Mouse (Mus musculus) brain, embryonic 14.5 days (tissue): ENCODE results near the gene Slc4a8. TPM values are rescaled to one million over a fixed set of nuclear protein-coding genes. Genes with fewer than 3 reads are reported as not detected.

Source experiments
- DNase-seq: peaks from one replicate; pipeline ENCODE4 v3.0.0-alpha.2; 2011; ENCODE audit warnings: low read depth
- CTCF ChIP-seq: fragments of 200-500 bp; IDR thresholded peaks from 2 replicates; pipeline ENCODE4 v1.5.1; 2012; ENCODE audit warnings: inconsistent platforms, mild to moderate bottlenecking, moderate library complexity, borderline replicate concordance; ENCODE audit not compliant: insufficient read depth, insufficient read length; ENCODE audit errors: extremely low read depth
- POLR2A ChIP-seq: fragments of 200-500 bp; IDR thresholded peaks from 2 replicates; pipeline ENCODE4 v1.6.1; 2012; ENCODE audit warnings: mild to moderate bottlenecking, inconsistent platforms, borderline replicate concordance; ENCODE audit not compliant: poor library complexity, insufficient read depth, insufficient read length, severe bottlenecking; ENCODE audit errors: extremely low read depth
- polyA plus RNA-seq: library from polyadenylated mRNA; depleted of rRNA; stranded (reverse); fragments of >200 nt; gene quantifications from 2 replicates; pipeline ENCODE4 v1.2.3, GENCODE M21; 2012; rRNA removed

Gene Slc4a8
- polyA plus RNA-seq, result 23.8 and 31.3 TPM in 2 replicates

DNA sequence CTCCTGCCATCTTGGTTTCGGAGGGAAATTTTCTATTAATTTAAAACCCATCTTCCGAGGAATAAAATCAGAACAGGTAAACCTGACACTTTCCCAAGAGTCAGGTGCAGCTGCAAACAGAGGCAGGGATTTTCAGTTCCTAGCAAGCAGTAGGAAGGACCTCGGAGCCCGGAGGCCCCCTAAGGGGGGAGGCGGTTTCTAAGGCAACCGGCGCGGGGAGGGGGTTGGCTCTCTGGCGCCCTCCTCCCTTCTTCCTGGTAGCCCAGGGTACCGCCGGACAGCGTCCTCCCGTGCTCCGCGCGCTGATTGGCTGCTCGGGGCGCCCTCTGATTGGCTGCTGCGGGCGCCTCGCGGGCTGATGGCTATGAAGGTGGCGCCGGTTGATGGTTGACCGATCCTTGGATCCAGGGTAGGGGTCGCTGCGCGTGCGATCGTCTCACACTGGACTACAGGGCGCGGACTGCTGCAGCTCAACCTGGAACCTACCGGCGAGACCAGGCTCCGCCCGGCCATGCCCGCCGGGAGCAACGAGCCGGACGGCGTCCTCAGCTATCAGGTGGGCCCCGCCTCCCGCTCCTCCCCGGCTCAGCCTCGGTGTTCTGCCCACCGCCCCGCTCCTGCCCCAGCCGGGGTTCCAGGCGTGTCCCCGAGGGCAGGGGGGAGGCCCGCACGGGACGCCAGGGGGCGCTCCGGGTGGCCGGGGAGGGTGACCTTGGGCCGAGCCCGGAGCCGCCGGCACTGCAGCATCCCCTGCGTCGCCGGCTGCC is at the start of gene Slc4a8:
TSS of gene Slc4a8 (plus strand) at position 329 of the 767 bp plus-strand sequence.
- TF ChIP-seq POLR2A (peak; percentile 47; the same call in 1 of the 2 replicates), CTCF (peak; percentile 81)

DNA sequence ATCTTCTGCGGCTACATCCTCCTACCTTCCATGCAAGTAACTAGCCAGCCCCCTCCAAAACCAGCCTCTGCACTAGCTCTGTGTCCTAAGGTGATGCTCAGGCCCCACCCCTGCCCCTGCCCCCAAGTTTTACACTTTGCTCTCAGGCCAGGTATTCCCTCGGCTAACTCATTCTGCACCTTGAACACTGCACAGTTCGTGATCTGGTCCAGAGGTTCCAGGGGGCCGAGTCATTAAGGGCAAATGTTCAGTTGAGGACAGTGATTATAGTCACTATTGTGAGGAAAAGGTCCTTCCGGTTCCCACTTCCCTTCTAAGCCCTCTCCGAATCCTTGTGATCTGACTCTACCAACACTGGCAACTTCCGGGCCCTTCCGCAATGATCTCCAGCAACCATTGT is 47.1 kb upstream of the Slc4a8 start:
- TF ChIP-seq POLR2A, result no peak
- no peak for TF ChIP-seq CTCF
- no peak for DNase-seq

More for the DNA sequence above, at the start of gene Slc4a8:
- peak; percentile 98 for DNase-seq

DNA sequence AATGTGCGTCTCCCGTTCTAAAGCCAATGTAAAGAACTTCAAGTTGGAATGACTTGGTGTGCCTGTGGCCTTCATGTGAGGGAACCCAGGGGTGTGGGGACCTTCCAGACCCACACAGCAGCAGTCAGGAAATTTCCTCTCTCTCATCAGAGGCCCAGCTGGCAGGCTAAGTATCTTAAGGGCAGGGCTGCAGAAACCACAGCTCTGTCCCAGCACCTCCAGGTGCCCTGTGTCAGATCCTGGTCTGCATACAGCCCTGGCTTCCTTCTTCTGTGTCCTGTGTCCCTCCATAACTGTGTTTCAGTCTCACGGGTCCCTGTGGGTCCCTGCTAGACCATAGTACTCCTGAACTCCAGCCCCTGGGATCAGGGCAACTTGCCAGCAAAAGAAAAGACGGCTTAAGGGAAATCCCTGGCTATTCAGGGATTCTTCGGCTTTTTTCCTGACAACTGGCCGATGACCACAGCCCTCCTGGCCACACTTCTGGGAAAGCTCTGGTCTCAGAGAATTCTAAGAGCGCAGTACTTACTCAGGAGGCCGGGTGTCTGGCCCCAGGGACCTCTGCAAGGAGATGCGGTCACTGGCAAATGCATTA is 46.1 kb upstream of the Slc4a8 start:
- DNase-seq, result no peak
- TF ChIP-seq CTCF, result no peak
- no peak for TF ChIP-seq POLR2A

DNA sequence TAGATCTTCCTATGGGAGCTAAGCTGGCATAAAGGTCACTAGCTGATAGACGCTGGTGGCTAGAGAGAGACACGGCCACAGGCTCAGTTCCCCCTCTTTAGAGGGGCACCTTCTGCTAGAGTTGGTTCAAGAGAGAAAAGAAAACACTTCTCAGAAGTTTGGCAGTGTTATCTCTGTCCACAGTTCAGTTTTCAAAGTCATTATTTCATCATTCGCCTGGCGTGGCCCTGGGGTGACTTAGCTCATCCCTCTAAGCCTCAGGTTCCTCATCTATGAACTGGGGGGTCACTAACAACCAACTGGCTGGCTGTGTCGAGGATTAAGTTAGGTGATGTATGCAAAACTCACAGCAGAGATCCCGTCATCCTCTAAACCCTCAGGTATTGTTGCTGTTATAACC is 43.6 kb upstream of the Slc4a8 start:
- TF ChIP-seq CTCF (no peak), POLR2A (no peak)
- no peak for DNase-seq

DNA sequence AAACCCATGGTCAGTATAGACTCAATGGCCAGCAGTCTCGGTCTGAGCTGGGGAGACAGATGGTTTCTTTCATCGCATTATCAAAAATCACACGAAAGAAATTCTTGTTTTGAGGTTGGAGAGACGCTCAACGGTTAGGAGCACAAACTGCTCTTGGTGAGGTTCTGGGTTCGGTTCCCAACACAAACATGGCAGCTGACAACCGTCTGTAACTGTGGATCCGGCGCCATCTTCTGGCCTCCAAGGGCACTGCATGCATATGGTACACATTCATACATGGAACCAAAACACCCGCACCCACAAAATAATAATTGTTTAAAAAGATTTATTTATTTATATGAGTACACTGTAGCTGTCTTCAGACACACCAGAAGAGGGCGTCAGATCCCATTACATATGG is 43.0 kb upstream of the Slc4a8 start:
- DNase-seq, result no peak
- TF ChIP-seq CTCF, result 0 out of 2 replicates have a peak, but pooled peaks have one; percentile 10
- TF ChIP-seq POLR2A, result no peak

DNA sequence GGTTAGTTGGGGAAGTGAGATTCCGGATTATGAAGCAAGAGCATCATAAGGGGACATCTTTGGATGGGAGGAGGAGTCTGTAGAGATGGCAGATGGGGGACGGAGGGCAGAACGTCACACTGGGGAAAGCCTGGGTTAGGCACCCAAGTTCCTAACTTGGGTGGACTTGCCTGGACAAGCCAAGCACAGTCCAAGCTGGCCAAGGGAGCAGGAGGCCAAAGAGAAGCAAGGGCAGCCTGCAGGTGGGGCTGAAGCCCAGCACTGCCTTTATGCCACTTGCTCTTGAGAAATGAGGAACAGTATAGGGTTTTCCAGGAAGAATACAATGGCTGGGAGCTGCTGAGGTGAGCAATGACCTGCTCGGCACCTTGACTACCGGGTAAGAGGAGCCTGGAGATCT is 42.3 kb upstream of the Slc4a8 start:
- no peak for TF ChIP-seq CTCF
- TF ChIP-seq POLR2A, result no peak
- no peak for DNase-seq

DNA sequence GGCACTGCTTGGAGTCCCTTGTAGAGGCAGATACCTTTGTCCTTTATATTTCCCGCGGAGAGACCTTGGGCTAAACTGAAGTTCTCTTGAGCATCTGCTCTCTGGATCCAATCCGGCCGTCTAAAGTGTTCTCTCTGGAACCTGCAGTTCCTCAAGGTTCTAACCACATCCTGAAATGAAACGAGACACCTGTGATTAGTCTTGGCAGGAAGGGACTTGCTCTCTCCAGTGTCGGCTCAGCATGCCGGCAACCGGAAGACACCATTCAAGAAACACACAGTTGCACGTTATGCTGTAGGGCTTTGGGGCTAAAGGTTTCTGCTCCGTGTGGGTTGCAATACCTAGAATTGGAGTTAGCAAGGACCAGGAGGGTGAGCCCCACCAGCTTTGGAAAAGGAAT is 41.5 kb upstream of the Slc4a8 start:
- no peak for TF ChIP-seq POLR2A
- no peak for TF ChIP-seq CTCF
- no peak for DNase-seq

DNA sequence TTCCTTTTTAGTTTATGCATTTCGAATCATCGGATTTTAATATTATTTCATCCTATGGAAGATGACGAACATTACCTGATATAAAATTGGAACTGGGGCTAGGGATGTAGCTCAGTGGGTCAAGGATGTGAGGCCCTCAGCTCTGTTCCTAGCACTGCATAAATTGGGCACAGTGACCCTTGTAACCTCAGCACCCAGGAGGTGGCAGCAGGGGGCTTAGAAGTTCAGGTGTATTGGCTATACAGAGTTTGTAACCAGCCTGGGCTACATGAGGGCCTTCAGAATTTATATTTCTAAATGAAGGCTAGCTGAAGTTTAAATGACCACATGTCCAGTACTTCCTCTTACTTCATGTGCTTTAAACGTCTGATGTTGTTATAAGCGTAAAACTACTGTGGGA is 40.1 kb upstream of the Slc4a8 start:
- TF ChIP-seq POLR2A (no peak), CTCF (no peak)
- no peak for DNase-seq

DNA sequence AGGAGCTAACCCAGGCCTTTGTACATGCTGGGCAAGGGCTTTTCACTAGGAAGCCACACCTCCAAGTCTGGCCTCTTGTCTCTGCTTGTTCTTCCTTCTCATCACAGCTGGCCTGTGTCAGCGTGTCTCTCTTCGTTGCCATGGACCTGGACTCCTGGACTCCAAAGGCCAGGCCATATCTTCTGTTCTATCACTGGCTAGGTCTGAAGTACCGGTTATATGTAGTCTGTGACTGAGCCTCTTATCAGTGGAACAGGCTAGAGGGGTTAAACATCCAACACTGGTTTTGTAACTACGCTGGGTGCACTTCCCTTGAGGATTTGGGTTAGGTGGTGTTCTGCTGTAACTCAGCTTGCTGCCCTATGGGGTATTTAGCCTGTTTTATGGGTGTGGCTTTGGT is 39.5 kb upstream of the Slc4a8 start:
- no peak for DNase-seq
- TF ChIP-seq CTCF, result no peak
- TF ChIP-seq POLR2A, result no peak

DNA sequence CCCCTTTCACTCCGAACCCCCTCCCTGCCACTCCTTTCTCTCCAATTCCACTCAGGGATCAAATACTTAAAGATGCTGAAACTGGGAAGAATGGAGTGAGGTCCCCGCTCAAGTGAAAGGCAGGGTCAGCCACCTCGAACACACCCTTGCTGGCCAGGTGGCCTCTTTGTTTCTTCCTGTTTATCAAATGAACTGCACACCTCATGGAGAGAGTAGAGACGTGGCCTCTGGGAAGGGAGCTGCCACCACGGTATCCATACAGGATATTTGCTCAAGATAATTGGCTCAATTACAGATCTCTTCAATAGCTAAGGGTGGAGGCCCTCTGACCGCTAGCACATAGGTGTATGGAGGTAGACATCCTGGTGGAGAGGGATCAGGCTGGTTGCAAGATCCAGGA is 39.0 kb upstream of the Slc4a8 start:
- TF ChIP-seq POLR2A (no peak), CTCF (no peak)
- no peak for DNase-seq

DNA sequence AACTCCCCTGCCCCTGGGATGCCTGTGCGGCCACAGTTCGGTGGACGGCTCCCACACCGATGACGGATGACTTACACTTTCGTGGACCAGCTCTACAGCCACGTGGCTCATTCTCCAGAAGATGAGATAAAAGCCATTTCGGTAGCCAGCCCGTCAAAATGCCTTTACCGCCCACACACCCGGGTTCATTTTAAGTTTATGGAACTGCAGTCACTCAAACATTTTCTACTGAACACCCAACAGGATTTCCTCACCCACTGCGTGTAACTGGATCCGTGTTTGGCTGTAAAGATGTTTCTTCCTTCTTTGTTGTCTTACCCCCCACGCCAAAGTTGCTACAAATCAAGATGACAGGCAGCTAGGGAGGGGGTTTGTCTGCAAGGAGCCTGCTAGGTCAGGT is 38.0 kb upstream of the Slc4a8 start:
- TF ChIP-seq CTCF (no peak), POLR2A (no peak)

DNA sequence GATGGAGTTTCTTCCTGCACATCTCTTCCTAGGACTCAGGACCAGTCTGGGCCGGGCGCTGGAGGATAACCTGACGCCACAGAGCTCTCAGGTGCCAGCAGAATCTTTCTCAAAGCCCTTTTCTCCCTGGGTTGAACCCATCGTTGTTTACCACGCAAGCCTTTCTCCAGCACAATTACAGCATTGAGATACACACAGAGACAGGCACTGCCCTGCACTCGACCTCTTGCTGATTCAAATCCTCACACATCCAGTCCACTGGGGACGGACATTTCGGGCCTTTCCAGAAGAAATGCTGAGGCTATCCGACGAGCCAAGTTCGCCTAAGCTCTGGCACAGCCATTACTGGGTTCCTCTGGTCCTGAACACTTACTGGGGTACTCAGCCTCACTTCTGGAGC is 34.8 kb upstream of the Slc4a8 start:
- TF ChIP-seq POLR2A (no peak), CTCF (no peak)
- no peak for DNase-seq

More for the DNA sequence above, 38.0 kb upstream of the Slc4a8 start:
- no peak for DNase-seq
